Mouse (Mus musculus): Measurements from ENCODE around the gene Gmeb1. TPM values are rescaled to one million over a fixed set of nuclear protein-coding genes. Genes with fewer than 3 reads are reported as not detected.

The Gmeb1 gene
- total and polyA plus RNA-seq, 3 experiments, result 7.9 to 19.3 (median 9.0) TPM

- Histone ChIP-seq H3K79me2 (replicated peaks; ENCODE audit: control insufficient read depth, extremely low read depth, insufficient read depth, poor library complexity, severe bottlenecking) (peaks cover 96% of the 10 kb centered on the region), H3K27ac (ENCODE audit: insufficient read depth, low read depth) (no peak overlapping the region), H3K4me2 (ENCODE audit: insufficient read depth, low read depth, poor library complexity, severe bottlenecking) (no peak overlapping the region), H3K9me3 (replicated peaks; ENCODE audit: low read length) (no peaks in the 10 kb centered on the region), H3K4me3 (replicated peaks in 1 of 3; ENCODE audit: low read depth in 2 of 3, low read length in 2 of 3, poor library complexity in 1 of 3) (no peak overlapping the region), H3K4me1 (ENCODE audit: control insufficient read depth in 1 of 2, insufficient read depth in 2 of 2) (peaks cover 12 to 62% of the 10 kb centered on the region in 2 experiments), H3K27me3 (replicated peaks) (no peaks in the 10 kb centered on the region), H3K9ac (ENCODE audit: insufficient read depth, low read depth) (no peak overlapping the region), H3K36me3 (replicated peaks in 1 of 2; ENCODE audit: control insufficient read depth in 1 of 2, insufficient read depth in 1 of 2, low read length in 1 of 2) (peaks cover 20 to 73% of the 10 kb centered on the region in 2 experiments)
- in situ Hi-C loops (cut with MboI; ENCODE audit: low pct_ligation_motif_present, low pct_unique_long_range_greater_than_20kb, low sequenced_read_pairs), result loop anchor here (25.0 kb wide), 1 partner anchor 217 kb away; the partner anchor contains the start of gene Phactr4
- TF ChIP-seq ETS1 (conservative IDR thresholded peaks at IDR 0.05; ENCODE audit: low read depth, low read length) (no peak), UBTF (IDR thresholded peaks at IDR 0.05; ENCODE audit: low read depth, low read length) (no peak), EP300 (IDR thresholded peaks at IDR 0.05; ENCODE audit: low read length) (no peak), IRF4 (IDR thresholded peaks at IDR 0.05; ENCODE audit: low read depth, low read length) (no peak), KAT2A (IDR thresholded peaks at IDR 0.05; ENCODE audit: insufficient replicate concordance, low read length) (no peak), E2F4 (IDR thresholded peaks at IDR 0.05; ENCODE audit: insufficient replicate concordance, low read depth, low read length) (no peak), USF1 (IDR thresholded peaks at IDR 0.05; ENCODE audit: low read depth, low read length) (no peak), MXI1 (IDR thresholded peaks at IDR 0.05; ENCODE audit: low read depth, low read length) (no peak), ZMIZ1 (IDR thresholded peaks at IDR 0.05; ENCODE audit: low read depth, low read length) (no peak), TCF12 (IDR thresholded peaks at IDR 0.05; ENCODE audit: low read depth, low read length) (no peak), ZC3H11A (IDR thresholded peaks at IDR 0.05; ENCODE audit: low read depth, low read length) (no peak), POLR2AphosphoS2 (IDR thresholded peaks at IDR 0.05; ENCODE audit: low read depth, low read length) (no peak)
- dilution Hi-C loops (cut with MboI; ENCODE audit: extremely low pct_ligation_motif_present, extremely low pct_unique_long_range_greater_than_20kb, low sequenced_read_pairs), result no loop called here
- DNase-seq (ENCODE audit: extremely low read depth), result no peak
Measured at GRCm38 (mm10) chr4:132194975-132195374, 66.4 kb downstream of the Gmeb1 start.

GRCm38 (mm10) chr4:132194373-132194772 lies 67.0 kb downstream of the Gmeb1 start:
- TF ChIP-seq PAX5 (IDR thresholded peaks at IDR 0.05; ENCODE audit: low read length) (no peak), BHLHE40 (IDR thresholded peaks at IDR 0.05; ENCODE audit: low read depth, low read length) (no peak)
- Histone ChIP-seq H3K9ac (ENCODE audit: insufficient read depth, low read depth) (no peak overlapping the region), H3K79me2 (replicated peaks; ENCODE audit: control insufficient read depth, extremely low read depth, insufficient read depth, poor library complexity, severe bottlenecking) (peaks cover 95% of the 10 kb centered on the region), H3K4me1 (ENCODE audit: control insufficient read depth in 1 of 2, insufficient read depth in 2 of 2) (peaks cover 12 to 62% of the 10 kb centered on the region in 2 experiments), H3K27me3 (replicated peaks) (no peaks in the 10 kb centered on the region), H3K4me3 (replicated peaks in 1 of 3; ENCODE audit: low read depth in 2 of 3, low read length in 2 of 3, poor library complexity in 1 of 3) (no peak overlapping the region), H3K36me3 (replicated peaks in 1 of 2; ENCODE audit: control insufficient read depth in 1 of 2, insufficient read depth in 1 of 2, low read length in 1 of 2) (peaks cover 17 to 71% of the 10 kb centered on the region in 2 experiments), H3K4me2 (ENCODE audit: insufficient read depth, low read depth, poor library complexity, severe bottlenecking) (no peak overlapping the region), H3K27ac (ENCODE audit: insufficient read depth, low read depth) (no peak overlapping the region), H3K9me3 (replicated peaks; ENCODE audit: low read length) (no peaks in the 10 kb centered on the region)
- dilution Hi-C loops (cut with MboI; ENCODE audit: extremely low pct_ligation_motif_present, extremely low pct_unique_long_range_greater_than_20kb, low sequenced_read_pairs) (no loop called here), in situ Hi-C loops (cut with MboI; ENCODE audit: low pct_ligation_motif_present, low pct_unique_long_range_greater_than_20kb, low sequenced_read_pairs) (loop anchor here (25.0 kb wide), 1 partner anchor 218 kb away; the partner anchor contains the start of gene Phactr4)
- DNase-seq (ENCODE audit: extremely low read depth), result no peak

All from CH12.LX (cell line).